Mouse (Mus musculus) hindlimb bud, embryonic 11.5 days (tissue): Measurements from ENCODE around the gene Erp27.
"Not testable (repeated sequence)": the region's sequence is repeated elsewhere in the genome, so short reads cannot be mapped to it uniquely, and the experiment has no call there.

Experiments used
- DNase-seq: peaks from one replicate; pipeline ENCODE4 v3.0.0-alpha.2; 2012; ENCODE audit warnings: low read depth, low spot score; ENCODE audit errors: extremely low spot score

Erp27 gene

DNA sequence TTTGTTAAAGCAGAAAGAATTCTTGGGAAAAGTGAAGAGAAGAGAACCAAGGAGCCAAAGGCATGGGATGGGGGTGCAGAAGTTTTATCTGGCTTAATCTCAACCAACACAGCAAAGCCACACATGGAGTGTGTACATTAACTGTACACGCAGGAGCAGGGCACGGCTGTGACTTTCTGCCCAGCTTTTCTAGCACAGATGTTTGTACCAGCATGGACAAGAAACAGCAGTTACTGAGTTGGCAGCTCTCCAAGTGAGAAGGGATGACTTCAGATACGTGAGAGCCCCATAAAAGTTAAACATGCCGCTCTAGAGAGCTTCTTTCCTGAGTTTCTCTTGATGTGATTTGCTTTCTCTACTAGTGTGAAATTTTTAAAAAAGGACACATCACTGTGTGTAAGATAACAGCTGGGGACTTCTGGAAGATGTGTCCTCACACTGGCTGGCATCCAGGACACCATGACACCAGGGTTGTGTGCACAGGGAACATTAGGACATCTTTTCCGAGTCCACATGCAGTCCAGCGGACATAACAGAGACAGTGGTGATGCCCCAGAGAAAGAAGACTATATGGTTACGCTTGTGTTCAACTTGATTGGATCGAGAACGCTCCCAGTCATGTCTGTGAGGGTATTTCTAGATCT, 11.6 kb downstream of the Erp27 start:
- no peak for DNase-seq

DNA sequence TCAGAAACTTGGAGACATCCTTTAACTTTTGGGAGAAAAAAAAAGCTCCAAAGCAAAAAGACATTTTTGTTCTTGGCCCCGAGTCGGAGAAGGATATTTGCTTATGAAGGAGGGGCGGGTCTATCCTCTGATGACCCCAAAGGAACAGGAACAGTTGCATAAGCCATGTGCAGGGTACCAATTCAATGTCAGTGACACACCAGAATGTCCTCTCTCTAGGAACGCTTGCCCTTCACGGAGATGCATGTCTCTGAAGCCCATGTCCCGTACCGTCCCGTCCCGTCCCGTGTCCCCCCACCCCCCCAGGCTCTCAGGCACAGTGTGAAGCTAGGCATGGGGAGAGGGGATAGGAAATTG, 15.1 kb downstream of the Erp27 start:
- DNase-seq: no peak

DNA sequence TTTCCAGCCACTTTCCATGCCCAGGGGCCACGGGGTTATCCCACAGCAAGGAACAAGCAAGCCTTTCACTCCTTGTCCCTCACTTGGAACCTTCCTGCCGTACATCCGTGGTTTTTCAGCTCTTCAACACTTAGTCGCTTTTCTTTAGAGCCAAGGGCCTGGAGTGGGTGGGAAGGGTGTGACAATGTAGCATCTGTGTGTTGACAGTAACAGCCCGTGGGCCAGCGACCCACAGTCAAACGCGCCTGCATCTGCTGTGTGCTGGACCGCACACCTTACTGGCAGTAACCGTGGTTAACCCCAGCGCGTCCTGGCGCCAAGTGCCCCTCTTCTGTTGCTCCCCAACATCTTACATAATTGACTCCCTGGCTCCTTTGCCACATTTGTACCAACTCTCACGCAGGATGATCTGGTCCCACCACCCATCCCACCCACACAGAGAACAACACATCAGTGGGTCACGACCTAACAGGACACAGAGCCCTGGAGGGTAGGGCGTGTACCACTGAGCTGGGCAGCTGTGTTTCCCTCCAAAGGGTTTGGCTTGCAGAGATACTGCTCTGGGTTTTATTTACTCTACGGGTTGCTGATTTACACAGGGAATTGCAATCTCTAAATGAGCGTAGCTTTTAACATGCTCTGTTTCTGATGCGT, 15.6 kb downstream of the Erp27 start:
- no peak for DNase-seq

DNA sequence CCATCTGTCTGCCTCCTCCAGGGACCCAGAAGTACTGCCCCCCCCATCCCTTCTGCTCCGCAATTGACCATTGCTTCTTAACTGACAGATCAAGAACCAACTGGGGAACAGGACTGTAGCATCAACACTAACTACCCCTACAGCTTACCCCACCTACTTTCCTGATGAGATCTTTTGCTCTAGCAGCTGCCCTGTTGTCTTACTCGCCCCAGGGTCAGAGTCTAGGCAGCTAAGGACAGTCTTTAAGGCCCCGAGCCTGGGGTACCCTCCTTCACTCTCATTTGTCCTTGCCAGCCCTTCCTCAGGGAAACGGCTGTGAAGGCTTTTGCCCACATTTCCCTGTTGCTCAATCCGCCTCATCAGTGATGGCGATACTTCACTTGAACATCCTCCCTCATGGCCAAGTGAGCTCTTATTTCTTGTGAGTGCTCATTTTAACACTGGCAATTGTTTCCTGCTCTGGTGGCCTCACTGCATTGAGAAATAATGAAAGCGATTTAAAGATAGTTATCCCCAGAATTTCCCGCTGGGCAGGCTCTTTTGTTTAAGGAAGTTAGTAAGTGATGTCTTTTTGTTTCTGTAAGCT, 18.0 kb downstream of the Erp27 start:
- DNase-seq: no peak

DNA sequence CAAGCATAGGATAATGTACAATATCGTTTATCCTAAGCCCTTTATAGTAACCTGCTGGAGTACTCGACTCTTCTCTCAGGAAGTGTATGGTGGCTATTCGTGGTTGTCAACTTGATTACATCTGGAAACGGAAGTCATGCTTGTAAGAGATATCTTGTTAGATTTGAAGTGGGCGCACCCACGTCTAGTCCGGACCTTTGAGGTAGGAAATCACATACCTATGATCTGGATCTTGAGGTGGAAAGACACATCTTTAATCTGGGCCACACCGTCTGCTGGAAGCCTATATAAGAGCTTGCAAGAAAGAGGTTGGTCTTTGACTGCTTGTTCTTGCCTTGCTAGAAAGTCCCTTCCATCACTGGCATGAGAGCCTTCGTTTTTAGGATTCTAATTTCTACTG, 19.5 kb downstream of the Erp27 start:
- DNase-seq: no peak

DNA sequence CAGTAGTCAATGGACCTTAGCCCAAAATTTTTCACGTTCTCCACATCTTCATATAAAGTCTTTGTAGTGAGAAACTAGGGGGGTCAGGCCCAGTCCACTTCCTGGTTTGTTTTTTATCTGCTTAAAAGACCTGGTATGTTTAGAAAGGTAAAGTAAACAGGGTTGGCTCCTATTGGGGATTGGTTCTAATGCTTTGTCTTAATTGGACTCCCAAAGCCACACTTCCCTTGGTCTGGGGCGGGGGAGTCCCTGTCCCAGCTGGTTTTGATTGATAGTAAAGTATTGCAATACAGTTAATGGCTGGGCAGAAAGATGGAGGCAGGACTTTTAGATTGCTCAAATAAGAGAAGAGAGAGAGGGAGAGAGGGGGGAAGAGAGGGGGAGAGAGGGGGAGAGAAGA, 21.0 kb downstream of the Erp27 start:
- no peak for DNase-seq

DNA sequence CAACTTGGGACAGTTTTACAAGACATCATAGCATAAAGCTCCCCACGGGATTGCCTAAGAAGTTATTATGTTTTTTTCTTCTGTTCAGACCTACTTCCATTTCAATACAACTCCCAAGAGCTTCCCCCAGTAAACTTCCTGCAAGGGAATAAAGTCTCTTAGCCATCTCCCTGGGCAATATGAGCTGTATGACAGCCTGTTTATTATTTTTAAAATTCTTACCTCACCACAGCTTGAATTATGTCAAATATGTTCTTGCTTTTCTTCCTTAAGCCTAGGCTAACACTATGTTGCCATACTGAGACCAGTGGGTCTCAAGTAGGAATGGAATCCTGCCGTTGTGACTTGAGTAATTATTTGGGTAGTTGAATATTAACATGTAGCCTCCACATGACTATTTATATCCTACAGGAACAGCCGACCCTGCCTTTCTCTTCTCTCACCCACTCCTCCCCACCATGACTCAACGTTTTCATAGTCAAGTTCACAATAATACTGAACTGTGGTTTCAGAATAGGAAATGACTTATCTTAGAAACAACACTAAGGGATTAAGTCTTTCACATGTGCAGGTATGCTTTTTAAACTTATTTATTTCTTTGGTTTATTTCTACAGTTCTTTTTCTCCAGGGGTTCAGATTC, 21.5 kb downstream of the Erp27 start:
- DNase-seq: no peak

DNA sequence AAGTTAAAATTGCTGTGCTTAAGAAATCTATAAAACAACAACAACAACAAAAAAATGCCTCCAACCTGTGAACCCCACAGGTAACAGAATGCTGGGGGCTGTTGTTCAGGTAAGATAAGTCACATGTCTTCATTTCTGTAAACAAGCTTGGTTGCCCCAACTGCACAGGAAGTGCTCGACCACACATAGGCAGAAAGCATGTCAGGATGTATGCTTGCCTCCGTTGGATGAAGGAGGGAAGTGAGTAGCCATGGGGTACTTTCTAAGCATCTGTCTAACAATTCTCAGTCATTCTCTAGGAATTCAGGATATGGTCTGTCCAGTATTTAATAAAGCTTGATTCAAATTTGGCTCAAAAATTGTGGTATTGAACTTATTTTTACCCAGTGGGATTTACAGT, 23.0 kb downstream of the Erp27 start:
- DNase-seq: no peak

DNA sequence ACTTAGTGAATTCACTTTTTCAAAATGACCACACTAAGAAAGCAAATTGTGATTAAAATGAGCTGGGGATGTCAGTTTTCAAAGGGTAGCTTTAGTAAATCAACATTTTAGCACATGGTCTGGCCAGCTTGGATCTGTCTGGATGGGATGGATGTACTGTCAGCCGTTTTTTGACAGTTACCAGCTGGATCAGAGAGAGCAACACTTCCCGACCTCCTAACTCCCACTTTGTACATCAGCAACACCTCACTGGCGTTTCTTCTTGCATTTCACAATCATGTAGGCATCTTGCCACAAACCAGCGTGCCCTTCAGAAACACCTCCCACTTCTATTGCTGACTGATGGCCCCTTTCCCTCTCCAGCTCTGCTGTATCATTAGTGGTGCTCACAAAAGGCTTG, 23.8 kb downstream of the Erp27 start:
- DNase-seq: no peak

DNA sequence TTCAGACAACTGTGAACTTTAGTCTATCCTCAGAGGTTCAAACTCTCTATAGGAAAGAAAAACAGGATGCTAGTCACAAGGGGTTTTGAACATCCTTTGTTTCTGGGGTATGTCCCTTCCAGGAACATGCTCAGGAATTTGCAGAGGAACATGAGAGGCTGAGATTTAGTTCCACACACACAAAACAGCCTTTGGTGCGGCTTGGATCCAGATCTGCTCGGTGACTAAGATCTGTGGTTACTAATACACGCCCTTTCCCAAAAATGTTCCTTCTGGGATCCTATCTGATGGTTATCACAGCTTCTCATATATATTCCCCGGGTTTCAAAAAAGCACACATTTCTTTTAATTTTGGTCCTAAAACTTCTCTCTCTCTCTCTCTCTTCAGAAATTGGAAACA, 24.2 kb downstream of the Erp27 start:
- DNase-seq: no peak

DNA sequence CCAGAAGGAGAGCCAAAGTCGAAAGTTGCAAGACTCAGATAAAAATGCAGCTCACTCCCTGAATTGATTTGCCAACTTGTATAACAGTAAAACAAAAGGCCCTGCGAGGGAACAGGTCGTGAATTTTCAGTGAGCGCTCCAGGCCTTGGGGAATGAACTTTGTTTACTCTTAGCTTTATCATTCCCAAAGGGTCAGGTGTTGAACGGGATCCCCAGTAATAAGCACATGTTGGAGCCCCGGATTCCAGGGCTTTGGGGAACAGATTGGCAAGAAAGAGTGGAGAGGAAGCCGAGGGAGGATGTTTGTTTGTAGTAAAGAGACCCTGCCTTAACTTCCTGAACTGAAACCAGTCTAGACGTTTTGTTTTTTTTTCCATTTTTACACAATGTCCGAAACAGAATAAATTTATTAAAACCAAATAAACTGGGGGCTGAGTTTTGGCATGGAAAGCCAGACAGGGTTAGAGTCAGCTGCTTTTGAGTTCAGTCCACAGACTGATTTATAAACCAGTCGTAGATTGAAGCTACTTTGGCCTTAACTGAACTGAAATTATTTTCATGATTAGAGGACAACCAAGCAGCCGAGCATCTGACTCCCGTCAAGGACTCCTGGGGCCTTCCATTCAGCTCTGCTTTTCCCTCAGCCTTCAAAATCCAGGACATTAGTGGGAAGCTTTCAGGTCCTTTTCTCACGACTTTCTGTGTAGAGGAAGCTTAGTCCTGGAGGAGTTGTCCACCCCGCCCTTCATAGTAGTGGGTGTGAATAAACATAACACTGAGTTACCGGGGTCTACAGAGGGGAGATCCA, 27.2 kb downstream of the Erp27 start:
- DNase-seq: no peak

DNA sequence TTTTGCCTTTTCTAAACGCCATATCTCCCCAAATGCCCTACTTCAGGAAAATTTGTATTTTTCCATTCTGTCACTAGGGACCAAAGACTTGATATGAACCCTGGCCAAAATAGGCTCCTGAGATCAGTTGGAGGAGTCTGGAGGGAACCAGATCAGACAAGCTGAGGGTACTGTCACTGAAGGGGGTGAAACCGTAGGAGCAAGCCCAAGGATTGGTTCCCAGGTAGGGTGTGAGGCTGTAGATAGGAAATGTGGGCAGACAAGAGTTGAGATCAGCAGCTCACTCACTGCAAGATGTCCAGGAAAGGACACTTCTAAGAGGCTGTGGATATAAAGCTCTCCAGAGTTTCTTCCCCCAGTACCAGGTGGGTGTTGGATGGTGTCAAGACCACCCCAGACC, 30.0 kb downstream of the Erp27 start:
- no peak for DNase-seq

DNA sequence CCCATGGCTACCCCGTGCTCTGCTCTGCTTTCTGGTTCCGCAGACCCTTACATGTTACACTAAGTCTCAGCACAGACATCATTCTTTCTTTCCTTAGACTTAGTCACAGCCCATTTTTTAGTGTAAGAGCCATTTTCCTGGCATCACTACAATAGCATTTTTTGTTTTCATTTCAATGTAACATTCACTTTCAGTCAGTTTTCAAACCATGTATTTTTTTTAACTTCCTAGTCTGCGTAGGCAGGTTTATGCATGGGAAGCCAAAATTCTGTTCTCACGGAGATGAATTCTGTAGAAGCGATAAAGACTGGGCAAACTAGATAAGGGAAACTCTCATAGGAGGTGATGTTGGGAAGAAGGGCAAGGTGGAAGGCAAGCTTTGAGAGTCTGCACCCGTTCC, 32.4 kb downstream of the Erp27 start:
- DNase-seq: no peak

DNA sequence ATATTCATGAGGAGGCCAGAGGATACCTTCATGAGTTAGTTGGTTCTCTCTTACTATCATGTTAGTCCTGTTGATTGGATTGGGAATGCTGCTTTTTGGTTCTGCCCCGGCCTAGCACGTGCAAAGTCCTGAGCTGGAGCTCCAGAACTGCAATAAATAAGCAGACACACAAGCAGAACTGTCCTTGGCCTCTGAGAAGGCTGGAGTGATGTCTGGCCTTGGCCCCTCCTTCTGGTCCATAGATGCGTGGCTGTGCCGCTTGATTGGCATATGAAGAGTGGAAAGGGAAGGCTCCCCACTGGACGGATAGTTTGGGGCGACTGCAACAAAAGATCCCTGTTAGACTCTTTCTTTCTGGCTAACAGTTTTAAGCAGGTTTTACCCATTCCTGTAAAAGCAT, 32.9 kb downstream of the Erp27 start:
- DNase-seq: no peak

DNA sequence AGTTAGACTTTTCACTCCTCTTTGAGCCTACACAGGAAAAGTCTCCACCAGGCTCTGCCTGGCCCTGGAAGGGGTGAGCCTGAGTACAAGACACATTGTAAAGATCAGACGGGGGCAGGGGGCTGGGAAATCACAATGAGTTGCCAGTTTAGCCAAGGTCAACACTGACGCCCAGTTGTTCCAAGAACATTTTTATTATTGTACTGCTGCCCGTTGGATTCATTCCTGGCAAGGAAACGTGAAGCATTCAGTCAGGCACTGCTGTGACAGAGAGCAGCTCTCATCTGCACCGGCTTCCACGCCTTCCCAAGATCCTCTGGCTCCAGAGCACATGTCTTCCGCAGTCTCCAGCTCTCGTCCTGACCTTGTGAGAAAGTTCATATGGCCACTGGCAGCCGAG, 34.1 kb downstream of the Erp27 start:
- no peak for DNase-seq

DNA sequence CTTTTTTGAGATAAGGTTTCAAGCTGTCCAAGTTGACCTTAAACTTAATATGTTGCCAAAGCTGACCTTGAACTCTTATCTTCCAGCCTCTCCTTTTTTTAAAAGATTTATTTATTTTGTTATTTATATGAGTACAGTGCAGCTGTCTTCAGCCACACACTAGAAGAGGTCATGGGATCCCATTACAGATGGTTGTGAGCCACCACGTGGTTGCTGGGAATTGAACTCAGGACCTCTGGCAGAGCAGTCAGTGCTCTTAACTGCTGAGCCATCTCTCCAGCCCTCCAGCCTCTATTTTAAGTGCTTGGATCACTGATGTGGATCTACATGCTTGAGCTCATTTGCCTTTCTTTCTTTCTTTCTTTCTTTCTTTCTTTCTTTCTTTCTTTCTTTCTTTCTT, 37.2 kb downstream of the Erp27 start:
- DNase-seq: not testable (repeated sequence)

DNA sequence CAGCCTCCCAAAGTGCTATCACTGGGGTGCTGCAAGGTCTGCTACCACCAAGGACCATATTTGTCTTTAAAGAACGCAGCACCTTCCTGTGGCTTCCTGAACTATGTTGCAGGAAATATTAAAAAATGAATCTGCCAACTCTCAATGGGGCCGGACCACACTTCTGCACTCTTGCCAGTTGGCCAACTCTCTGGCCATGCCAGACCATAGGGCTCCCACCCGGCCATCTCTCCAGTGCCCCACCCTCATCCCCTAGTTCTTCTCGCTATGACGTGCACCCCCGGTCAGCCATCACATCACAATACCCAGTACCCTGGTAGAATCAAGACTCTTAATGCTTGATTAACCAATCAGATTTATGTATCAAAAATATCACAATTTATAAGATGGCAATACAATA, 38.0 kb downstream of the Erp27 start:
- DNase-seq: no peak

DNA sequence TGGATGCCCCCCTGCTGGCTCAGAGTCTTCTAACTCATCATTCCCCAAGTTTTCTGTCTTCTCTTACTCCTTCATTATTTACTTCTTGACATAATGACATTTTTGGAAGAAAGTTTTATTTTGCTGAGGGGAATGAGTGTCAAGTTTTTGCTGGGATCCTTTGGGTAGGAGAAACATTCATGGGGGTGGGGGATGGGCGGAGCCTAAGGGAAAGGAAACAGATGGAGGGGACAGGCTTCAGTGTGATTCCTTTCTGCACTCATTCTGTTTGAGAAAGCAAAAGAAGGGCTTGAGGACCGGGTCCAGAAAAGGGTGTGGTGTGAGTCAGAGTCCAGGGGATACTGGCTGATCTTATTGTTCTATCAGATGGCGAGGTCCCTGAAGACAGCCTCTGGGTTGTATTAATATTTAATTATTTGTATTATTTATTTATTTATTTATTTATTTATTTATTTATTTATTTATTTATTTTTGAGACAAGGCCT, 38.5 kb downstream of the Erp27 start:
- no peak for DNase-seq

DNA sequence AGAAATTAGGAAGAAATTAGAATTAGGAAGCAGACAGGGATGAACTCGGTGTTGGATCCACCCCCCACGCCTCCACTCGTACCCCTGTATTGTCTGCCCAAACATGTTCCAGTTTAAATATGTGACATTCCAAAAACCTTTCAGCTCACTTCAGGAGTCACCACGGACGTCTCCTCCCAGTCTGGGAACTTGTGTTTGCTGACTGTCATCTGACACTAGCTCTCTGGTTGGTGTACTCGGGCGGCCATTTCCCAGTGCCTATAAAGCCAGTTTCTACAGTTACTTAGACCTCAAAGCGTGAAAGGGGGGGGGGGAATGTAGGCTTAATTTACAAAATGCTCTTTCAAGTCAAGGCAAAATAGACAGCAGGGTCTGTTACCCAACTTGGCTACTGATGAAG, 40.3 kb downstream of the Erp27 start:
- no peak for DNase-seq

DNA sequence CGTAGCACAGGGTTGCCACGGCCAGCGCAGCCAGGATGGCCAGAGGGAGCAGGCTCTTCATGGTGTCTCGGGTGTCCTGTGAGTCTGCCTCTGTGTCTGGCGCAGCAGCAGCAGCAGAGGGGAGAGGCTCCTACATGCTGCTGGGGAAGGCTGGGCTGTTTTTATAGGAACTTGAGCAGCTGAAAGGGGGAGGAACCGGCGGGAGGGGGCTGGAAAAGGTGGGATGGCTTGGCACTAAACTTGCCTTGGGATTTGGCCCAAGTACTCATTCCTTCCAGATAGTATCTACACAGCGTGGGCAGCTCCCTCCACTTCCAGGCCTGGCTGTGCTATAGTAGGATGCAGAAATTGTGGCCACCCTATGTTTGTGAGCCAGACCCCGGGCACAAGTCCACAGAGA, 46.3 kb downstream of the Erp27 start, which contains the start of gene Mgp:
Gene Mgp (minus strand): TSS at position 154 of the 400 bp plus-strand sequence.
- DNase-seq: no peak

DNA sequence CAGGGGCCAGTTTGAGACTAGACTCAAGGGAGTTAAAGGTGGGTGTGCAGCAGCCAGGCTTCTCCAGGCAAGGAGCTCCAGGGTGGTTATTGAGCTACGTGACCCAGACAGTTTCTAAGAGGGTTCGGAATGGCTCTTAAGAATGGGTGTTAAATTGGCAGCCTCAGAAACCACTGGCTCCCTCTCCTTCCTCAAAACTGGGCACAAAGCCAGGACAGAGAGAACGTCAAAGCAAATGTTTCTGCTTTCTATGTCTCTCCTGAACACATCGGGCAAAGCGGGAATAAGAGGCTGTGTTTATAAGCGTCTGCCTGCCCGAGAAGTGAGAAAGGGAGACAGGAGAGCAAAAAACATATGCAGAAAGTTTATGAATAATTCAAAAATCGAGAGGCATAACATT, 47.4 kb downstream of the Erp27 start:
- no peak for DNase-seq
